Mouse (Mus musculus) forebrain, embryonic 13.5 days (tissue): ENCODE data around the gene Tigd4. TPM values are rescaled to one million over a fixed set of nuclear protein-coding genes. Genes with fewer than 3 reads are reported as not detected.

Experiments used
- ATAC-seq: fragments of 200-750 bp; cut with Nextera tagmentation; 2 replicates; pipeline ENCODE4 v1.8.0; 2017
- H3K27ac ChIP-seq: fragments of 300-500 bp; sonication (generic); 2 replicates; pipeline ENCODE4 v1.5.1; 2015; ENCODE audit warnings: inconsistent platforms, mild to moderate bottlenecking, moderate library complexity
- H3K27me3 ChIP-seq: fragments of 300-500 bp; sonication (generic); 2 replicates; pipeline ENCODE4 v1.6.1; 2015; ENCODE audit warnings: mild to moderate bottlenecking, inconsistent platforms
- H3K36me3 ChIP-seq: fragments of 300-500 bp; sonication (generic); 2 replicates; pipeline ENCODE4 v1.6.1; 2015; ENCODE audit warnings: mild to moderate bottlenecking, inconsistent platforms; ENCODE audit not compliant: poor library complexity, severe bottlenecking
- H3K4me1 ChIP-seq: fragments of 300-500 bp; sonication (generic); 2 replicates; pipeline ENCODE4 v1.6.1; 2015; ENCODE audit warnings: inconsistent platforms
- H3K4me2 ChIP-seq: fragments of 300-500 bp; sonication (generic); 2 replicates; pipeline ENCODE4 v1.6.1; 2015; ENCODE audit warnings: inconsistent platforms, mild to moderate bottlenecking, moderate library complexity
- H3K4me3 ChIP-seq: fragments of 300-500 bp; sonication (generic); 2 replicates; pipeline ENCODE4 v1.5.1; 2015; ENCODE audit warnings: mild to moderate bottlenecking, inconsistent platforms
- H3K9ac ChIP-seq: fragments of 300-500 bp; sonication (generic); 2 replicates; pipeline ENCODE4 v1.6.1; 2015; ENCODE audit warnings: mild to moderate bottlenecking, inconsistent platforms
- H3K9me3 ChIP-seq: fragments of 300-500 bp; sonication (generic); replicated peaks from 2 replicates; pipeline ENCODE4 v1.6.1; 2016; ENCODE audit warnings: inconsistent platforms
- WGBS: fragments of 180-500 bp; shearing (Covaris S2); methylation state at CpG from one replicate; pipeline ENCODE4 v1.1.7; 2015; 5-methylcytosine and 5-hydroxymethylcytosine counted together
- polyA plus RNA-seq: library from polyadenylated mRNA; unstranded; fragments of >200 nt; fragmentation: Nextera tagmentation; extraction: Ambion mirVana; gene quantifications from 2 replicates; pipeline ENCODE4 v1.2.1, GENCODE M21; 2015

Tigd4 gene
- polyA plus RNA-seq, 1 experiment from 2014 or later = not detected

- no peak for ATAC-seq
- no peaks in the 10 kb centered on the region for H3K27me3 ChIP-seq
- no peak overlapping the region for H3K4me2 ChIP-seq
- 57% methylated on average over 5 of the region's 5 CpGs for WGBS
- no peak overlapping the region for H3K27ac ChIP-seq
- peaks cover 12% of the 10 kb centered on the region for H3K4me1 ChIP-seq
- no peak overlapping the region for H3K4me3 ChIP-seq
- H3K36me3 ChIP-seq = no peaks in the 10 kb centered on the region
- H3K9ac ChIP-seq = no peak overlapping the region
- no peaks in the 10 kb centered on the region for H3K9me3 ChIP-seq
Observed at GRCm38 (mm10) chr3:84586736-84587135, 6.6 kb upstream of the Tigd4 start.

- Histone ChIP-seq H3K9me3 (no peaks in the 10 kb centered on the region), H3K27me3 (peaks cover 9% of the 10 kb centered on the region), H3K9ac (no peak overlapping the region), H3K4me3 (peak overlapping the region; percentile 6; the same call in 1 of the 2 replicates), H3K4me2 (peak overlapping the region; percentile 44), H3K27ac (no peak overlapping the region), H3K36me3 (no peaks in the 10 kb centered on the region), H3K4me1 (peaks cover 12% of the 10 kb centered on the region)
- peak; percentile 36; the same call in 1 of the 2 replicates for ATAC-seq
- WGBS = 14% methylated on average over 23 of the region's 23 CpGs
Observed at GRCm38 (mm10) chr3:84594894-84595676, 1.7 kb downstream of the Tigd4 start.

- Histone ChIP-seq H3K27ac (no peak overlapping the region), H3K4me2 (peak overlapping the region; percentile 44; the same call in 1 of the 2 replicates), H3K9ac (no peak overlapping the region), H3K4me1 (peaks cover 12% of the 10 kb centered on the region), H3K27me3 (peaks cover 9% of the 10 kb centered on the region), H3K36me3 (no peaks in the 10 kb centered on the region), H3K4me3 (no peak overlapping the region), H3K9me3 (no peaks in the 10 kb centered on the region)
- peak; percentile 80; the same call in 1 of the 2 replicates for ATAC-seq
- WGBS = 35% methylated on average over 5 of the region's 5 CpGs
Observed at GRCm38 (mm10) chr3:84595677-84596234, 2.4 kb downstream of the Tigd4 start.

DNA sequence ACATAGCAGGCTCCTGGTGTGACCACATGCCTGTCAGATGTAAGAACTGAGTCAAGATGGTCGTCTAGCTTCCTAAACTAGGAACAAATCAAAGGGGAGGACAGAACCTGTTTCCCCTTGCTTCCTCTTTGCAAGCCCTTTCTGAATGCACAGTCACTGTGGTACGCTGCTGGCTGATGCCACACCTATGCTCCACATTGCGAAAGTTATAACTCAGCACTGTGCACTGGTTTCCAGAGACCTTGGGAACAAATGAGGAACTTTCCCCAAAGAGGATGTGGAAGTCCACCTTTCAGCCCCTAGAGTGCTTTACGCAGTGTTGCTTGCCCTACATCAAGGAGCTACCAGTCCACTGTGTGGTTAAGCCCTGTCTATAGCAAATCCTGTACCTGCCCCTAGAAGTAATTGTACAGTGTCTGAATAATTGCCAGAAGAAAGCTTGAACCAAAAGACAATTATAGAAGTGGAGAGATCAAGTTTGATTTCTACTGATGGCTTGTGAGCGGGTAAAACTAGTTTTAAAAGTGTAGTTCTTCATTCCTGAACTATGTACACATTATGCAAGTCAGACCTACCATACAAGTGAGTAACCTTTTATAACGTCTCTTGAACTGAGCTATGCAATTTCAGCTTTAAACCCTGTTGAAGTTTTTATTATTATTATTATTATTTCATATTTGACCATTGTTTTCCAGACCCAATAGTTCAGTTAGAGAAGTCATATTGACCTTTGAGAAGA lies 4.8 kb downstream of the Tigd4 start:
- no peak overlapping the region for H3K9ac ChIP-seq
- 88% methylated on average over 6 of the region's 6 CpGs for WGBS
- no peaks in the 10 kb centered on the region for H3K9me3 ChIP-seq
- no peaks in the 10 kb centered on the region for H3K36me3 ChIP-seq
- peaks cover 12% of the 10 kb centered on the region for H3K4me1 ChIP-seq
- H3K27ac ChIP-seq = no peak overlapping the region
- ATAC-seq = no peak
- no peak overlapping the region for H3K4me2 ChIP-seq
- peaks cover 9% of the 10 kb centered on the region for H3K27me3 ChIP-seq
- no peak overlapping the region for H3K4me3 ChIP-seq

DNA sequence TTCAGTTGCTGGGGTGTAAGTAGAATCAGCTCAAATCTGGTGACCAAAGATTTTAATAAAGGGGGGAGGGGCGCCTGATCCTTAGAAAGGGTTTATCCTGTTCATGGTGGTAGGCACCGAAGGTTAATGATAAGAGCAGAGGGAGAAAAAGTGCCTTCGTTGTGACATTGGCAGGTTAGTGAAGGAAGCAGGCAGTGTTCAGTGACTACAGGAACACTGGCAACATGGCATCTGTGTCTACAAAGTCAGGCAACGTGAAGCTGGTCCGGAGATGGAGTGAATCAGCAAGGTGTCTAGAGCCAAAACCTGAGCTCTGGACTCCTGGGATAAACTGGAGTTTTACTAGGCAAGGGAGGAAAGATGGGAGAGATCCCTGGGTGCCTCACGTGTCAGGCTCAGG lies 5.4 kb downstream of the Tigd4 start:
- no peak overlapping the region for H3K9ac ChIP-seq
- no peaks in the 10 kb centered on the region for H3K9me3 ChIP-seq
- no peak overlapping the region for H3K4me3 ChIP-seq
- ATAC-seq = no peak
- no peaks in the 10 kb centered on the region for H3K36me3 ChIP-seq
- no peak overlapping the region for H3K4me2 ChIP-seq
- peaks cover 9% of the 10 kb centered on the region for H3K27me3 ChIP-seq
- WGBS = 84% methylated on average over 6 of the region's 6 CpGs
- H3K4me1 ChIP-seq = peaks cover 12% of the 10 kb centered on the region
- H3K27ac ChIP-seq = no peak overlapping the region

GRCm38 (mm10) chr3:84601870-84602495 lies 8.6 kb downstream of the Tigd4 start:
- WGBS = 86% methylated on average over 9 of the region's 9 CpGs
- Histone ChIP-seq H3K27ac (no peak overlapping the region), H3K4me2 (no peak overlapping the region), H3K9ac (no peak overlapping the region), H3K4me1 (no peaks in the 10 kb centered on the region), H3K36me3 (no peaks in the 10 kb centered on the region), H3K9me3 (peaks cover 9% of the 10 kb centered on the region; the same call in 1 of the 2 replicates), H3K4me3 (no peak overlapping the region), H3K27me3 (0 out of 2 replicates have a peak, but pooled peaks cover 4% of the 10 kb centered on the region)
- ATAC-seq = no peak

GRCm38 (mm10) chr3:84602759-84603158 lies 9.4 kb downstream of the Tigd4 start:
- WGBS = 92% methylated on average over 2 of the region's 2 CpGs
- H3K27ac ChIP-seq = no peak overlapping the region
- peaks cover 9% of the 10 kb centered on the region; the same call in 1 of the 2 replicates for H3K9me3 ChIP-seq
- no peak overlapping the region for H3K4me3 ChIP-seq
- H3K4me2 ChIP-seq = no peak overlapping the region
- ATAC-seq = no peak
- no peak overlapping the region for H3K9ac ChIP-seq
- no peaks in the 10 kb centered on the region for H3K36me3 ChIP-seq
- no peaks in the 10 kb centered on the region for H3K4me1 ChIP-seq
- H3K27me3 ChIP-seq = no peaks in the 10 kb centered on the region

DNA sequence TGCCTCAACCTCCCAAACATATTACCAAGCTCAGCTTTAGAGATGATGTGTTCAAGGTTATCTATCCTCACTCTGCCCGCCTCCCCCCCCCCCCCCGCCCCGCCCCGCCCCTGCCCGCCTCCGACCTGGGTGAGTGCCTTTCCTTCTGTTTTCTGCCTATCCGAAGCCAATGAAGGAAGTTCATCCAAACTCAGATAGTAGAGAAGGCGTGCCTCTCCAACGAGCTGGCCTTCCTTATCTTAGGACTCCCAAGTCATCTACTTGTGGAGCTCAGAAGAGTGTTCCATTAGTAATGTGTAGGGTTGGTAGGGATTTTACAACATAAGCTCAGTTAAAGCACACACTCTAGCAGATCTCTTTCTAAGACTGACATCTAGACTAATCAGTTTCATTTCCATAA lies 9.8 kb downstream of the Tigd4 start:
- ATAC-seq = no peak
- WGBS = 77% methylated on average over 6 of the region's 9 CpGs
- no peaks in the 10 kb centered on the region for H3K27me3 ChIP-seq
- H3K4me2 ChIP-seq = no peak overlapping the region
- no peaks in the 10 kb centered on the region for H3K36me3 ChIP-seq
- H3K4me3 ChIP-seq = no peak overlapping the region
- no peak overlapping the region for H3K9ac ChIP-seq
- H3K27ac ChIP-seq = no peak overlapping the region
- no peaks in the 10 kb centered on the region for H3K4me1 ChIP-seq
- peaks cover 9% of the 10 kb centered on the region; the same call in 1 of the 2 replicates for H3K9me3 ChIP-seq

DNA sequence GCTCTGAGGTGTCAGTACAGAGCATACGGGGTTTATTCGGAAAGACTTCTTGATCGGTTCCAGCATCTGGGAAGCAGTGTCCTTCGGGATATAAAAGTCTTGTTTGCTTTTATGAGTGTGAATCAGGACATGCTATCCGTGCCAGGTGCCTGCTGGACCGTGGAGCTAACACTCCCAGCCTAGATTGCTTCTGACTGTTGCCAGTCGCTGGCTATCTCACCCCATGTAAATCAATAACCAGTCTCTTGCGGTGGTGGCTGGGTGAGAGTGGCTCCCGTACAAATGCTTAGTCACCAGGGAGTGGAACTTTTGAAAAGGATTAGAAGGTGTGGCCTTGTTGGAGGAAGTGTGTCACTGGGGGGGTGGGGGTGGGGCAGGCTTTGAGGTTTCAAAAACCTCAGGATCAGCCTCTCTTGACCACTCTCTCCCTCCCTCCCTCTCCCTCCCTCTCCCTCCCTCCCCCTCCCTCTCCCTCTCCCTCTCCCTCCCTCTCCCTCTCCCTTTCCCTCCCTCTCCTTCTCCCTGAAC lies 16.9 kb downstream of the Tigd4 start:
- no peak for ATAC-seq
- H3K9ac ChIP-seq = no peak overlapping the region
- H3K4me1 ChIP-seq = no peaks in the 10 kb centered on the region
- H3K27me3 ChIP-seq = no peaks in the 10 kb centered on the region
- no peaks in the 10 kb centered on the region for H3K36me3 ChIP-seq
- 85% methylated on average over 9 of the region's 9 CpGs for WGBS
- H3K4me3 ChIP-seq = no peak overlapping the region
- peaks cover 8% of the 10 kb centered on the region; the same call in 1 of the 2 replicates for H3K9me3 ChIP-seq
- no peak overlapping the region for H3K4me2 ChIP-seq
- H3K27ac ChIP-seq = no peak overlapping the region

GRCm38 (mm10) chr3:84615050-84615855 lies 21.9 kb downstream of the Tigd4 start:
- H3K9me3 ChIP-seq = no peaks in the 10 kb centered on the region
- no peaks in the 10 kb centered on the region for H3K36me3 ChIP-seq
- WGBS = 22% methylated on average over 5 of the region's 5 CpGs
- no peak overlapping the region for H3K4me2 ChIP-seq
- no peaks in the 10 kb centered on the region for H3K27me3 ChIP-seq
- no peak overlapping the region for H3K4me3 ChIP-seq
- no peaks in the 10 kb centered on the region for H3K4me1 ChIP-seq
- ATAC-seq = no peak
- no peak overlapping the region for H3K9ac ChIP-seq
- H3K27ac ChIP-seq = no peak overlapping the region

DNA sequence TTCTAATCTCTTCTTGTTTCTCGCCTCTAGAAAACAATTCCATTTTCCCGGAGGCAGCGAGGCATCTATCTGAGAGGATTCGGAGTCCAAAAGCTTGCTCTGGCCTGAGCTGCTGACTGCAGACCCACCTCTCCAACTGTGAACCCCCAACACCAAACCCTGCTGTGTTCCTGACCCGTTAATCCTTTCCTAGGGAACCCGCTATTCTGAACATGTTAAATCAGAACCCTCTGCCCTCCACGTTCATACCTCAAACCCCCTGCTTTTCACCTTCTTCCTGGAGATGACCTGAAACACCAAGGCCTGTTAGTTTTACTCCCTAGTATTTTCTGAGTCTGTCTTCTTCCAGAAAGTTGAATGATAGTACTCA lies 22.5 kb downstream of the Tigd4 start:
- H3K27me3 ChIP-seq = no peaks in the 10 kb centered on the region
- 28% methylated on average over 7 of the region's 7 CpGs for WGBS

More for the DNA sequence above, 22.5 kb downstream of the Tigd4 start:
- Histone ChIP-seq H3K4me1 (no peaks in the 10 kb centered on the region), H3K27ac (no peak overlapping the region), H3K36me3 (no peaks in the 10 kb centered on the region), H3K9ac (no peak overlapping the region), H3K4me3 (no peak overlapping the region), H3K9me3 (no peaks in the 10 kb centered on the region), H3K4me2 (no peak overlapping the region)
- no peak for ATAC-seq
